Comparison of ENCODE assay signal across 11 mouse cellular contexts in genomic region chr5:32934654-32935053, GRCm38 (mm10).
DNase-seq lines count a peak whose midpoint lies in the region; ATAC-seq and TF ChIP-seq lines count a peak whose summit lies in the region.
"Had no signal": no experiment of that assay in that cellular context is flagged by ENCODE, and none has a peak within 500 bp of the region (broad histone marks: within the 10 kb centered on the region; RNA-seq: fewer than 3 reads in every experiment).

No protein-coding gene starts in this region.

- 56% methylated on average over 2 of the region's 2 CpGs for WGBS in forebrain, embryonic 14.5 days
- 59% methylated on average over 2 of the region's 2 CpGs for WGBS in forebrain, embryonic 10.5 days
- 61% methylated on average over 2 of the region's 2 CpGs for WGBS in lung, adult 2 months
- WGBS in bone marrow, adult 2 months = 70% methylated on average over 2 of the region's 2 CpGs
- 53% methylated on average over 2 of the region's 2 CpGs for WGBS in stomach, postnatal 0 days

- H3K27me3 ChIP-seq in forebrain, embryonic 14.5 days (replicated peaks; ENCODE audit: control insufficient read depth, insufficient read depth, low read length) = no peaks in the 10 kb centered on the region
- no peaks in the 10 kb centered on the region for H3K27me3 ChIP-seq in forebrain, embryonic 10.5 days (ENCODE audit: poor library complexity, severe bottlenecking)
- no peaks in the 10 kb centered on the region for H3K27me3 ChIP-seq in stomach, postnatal 0 days (ENCODE audit: control insufficient read depth, insufficient read depth, low read length)
- H3K27me3 ChIP-seq: hindbrain, embryonic 15.5 days; lung, embryonic 15.5 days had no signal

- H3K9me3 ChIP-seq in forebrain, embryonic 14.5 days (replicated peaks; ENCODE audit: control insufficient read depth, low read length) = no peaks in the 10 kb centered on the region
- H3K9me3 ChIP-seq in forebrain, embryonic 10.5 days = no peaks in the 10 kb centered on the region
- no peaks in the 10 kb centered on the region for H3K9me3 ChIP-seq in stomach, postnatal 0 days (ENCODE audit: control insufficient read depth, low read length)
- H3K9me3 ChIP-seq: hindbrain, embryonic 15.5 days; lung, embryonic 15.5 days had no signal

- no peak overlapping the region for H3K4me3 ChIP-seq in forebrain, embryonic 14.5 days (ENCODE audit: low read depth, low read length)
- H3K4me3 ChIP-seq in forebrain, embryonic 10.5 days = no peak overlapping the region
- H3K4me3 ChIP-seq in lung, adult 2 months (replicated peaks; ENCODE audit: extremely low read depth, low read depth, low read length) = no peak overlapping the region
- H3K4me3 ChIP-seq in bone marrow, adult 2 months (replicated peaks; ENCODE audit: control insufficient read depth, low read depth, low read length) = no peak overlapping the region
- H3K4me3 ChIP-seq in stomach, postnatal 0 days (ENCODE audit: low read depth, low read length) = no peak overlapping the region
- H3K4me3 ChIP-seq: hindbrain, embryonic 15.5 days; lung, embryonic 15.5 days had no signal

- TF ChIP-seq POLR2A in lung, adult 2 months (IDR thresholded peaks at IDR 0.05; ENCODE audit: borderline replicate concordance, extremely low read depth, low read depth, low read length) = no peak
- no peak for TF ChIP-seq POLR2A in bone marrow, adult 2 months (IDR thresholded peaks at IDR 0.05; ENCODE audit: borderline replicate concordance, control insufficient read depth, low read depth, low read length)

- no peak overlapping the region for H3K4me2 ChIP-seq in forebrain, embryonic 14.5 days (ENCODE audit: low read length)
- H3K4me2 ChIP-seq in stomach, postnatal 0 days (replicated peaks; ENCODE audit: low read depth) = no peak overlapping the region
- H3K4me2 ChIP-seq: hindbrain, embryonic 15.5 days; lung, embryonic 15.5 days had no signal

- H3K4me1 ChIP-seq in forebrain, embryonic 14.5 days (ENCODE audit: control insufficient read depth, insufficient read depth, low read length) = no peaks in the 10 kb centered on the region
- no peaks in the 10 kb centered on the region for H3K4me1 ChIP-seq in forebrain, embryonic 10.5 days
- no peaks in the 10 kb centered on the region; the same call in 1 of the 2 replicates for H3K4me1 ChIP-seq in lung, adult 2 months (ENCODE audit: control insufficient read depth, insufficient read depth, low read length)
- H3K4me1 ChIP-seq in bone marrow, adult 2 months (ENCODE audit: control insufficient read depth, insufficient read depth, low read length) = no peaks in the 10 kb centered on the region
- no peaks in the 10 kb centered on the region for H3K4me1 ChIP-seq in stomach, postnatal 0 days (replicated peaks; ENCODE audit: control insufficient read depth, insufficient read depth)
- H3K4me1 ChIP-seq: hindbrain, embryonic 15.5 days; lung, embryonic 15.5 days had no signal

- no peak for ATAC-seq in forebrain, embryonic 14.5 days
- no peak for ATAC-seq in stomach, postnatal 0 days (ENCODE audit: low FRiP score, low TSS enrichment)

- H3K36me3 ChIP-seq in forebrain, embryonic 14.5 days (ENCODE audit: control insufficient read depth, insufficient read depth, low read length) = peaks cover 76% of the 10 kb centered on the region
- H3K36me3 ChIP-seq in forebrain, embryonic 10.5 days (replicated peaks) = peaks cover 82% of the 10 kb centered on the region
- peaks cover 17% of the 10 kb centered on the region for H3K36me3 ChIP-seq in stomach, postnatal 0 days (ENCODE audit: control insufficient read depth, insufficient read depth, low read length)

- no peak overlapping the region for H3K27ac ChIP-seq in forebrain, embryonic 14.5 days (ENCODE audit: low read depth, low read length)
- no peak overlapping the region for H3K27ac ChIP-seq in forebrain, embryonic 10.5 days
- H3K27ac ChIP-seq in bone marrow, adult 2 months (ENCODE audit: control insufficient read depth, insufficient read depth, low read depth, low read length, poor library complexity) = no peak overlapping the region
- no peak overlapping the region for H3K27ac ChIP-seq in stomach, postnatal 0 days (replicated peaks)
- H3K27ac ChIP-seq: hindbrain, embryonic 15.5 days; lung, embryonic 15.5 days had no signal

- H3K9ac ChIP-seq in forebrain, embryonic 14.5 days (ENCODE audit: low read length) = no peak overlapping the region
- H3K9ac ChIP-seq in stomach, postnatal 0 days (ENCODE audit: low read length) = no peak overlapping the region
- H3K9ac ChIP-seq: hindbrain, embryonic 15.5 days; lung, embryonic 15.5 days had no signal

- peak; percentile 28 for DNase-seq in forebrain, embryonic 14.5 days (ENCODE audit: low spot score)
- DNase-seq in forebrain, embryonic 10.5 days (ENCODE audit: extremely low spot score, low spot score) = no peak
- no peak for DNase-seq in lung, adult 2 months
- DNase-seq in lung, postnatal 25 days (ENCODE audit: low spot score) = no peak
- DNase-seq in stomach, postnatal 0 days (ENCODE audit: low spot score) = no peak
- no peak for DNase-seq in right cerebral cortex, postnatal 10 days (ENCODE audit: low spot score in 2 of 2)
- no peak for DNase-seq in c-Kit-positive CD71-positive TER-119-positive erythroid progenitor cells, embryonic 14.5 days (ENCODE audit: low spot score)
- DNase-seq: right cerebral cortex, adult 18-20 months had no signal

- no peak for TF ChIP-seq EP300 in stomach, postnatal 0 days (optimal IDR thresholded peaks at IDR 0.05)

- peak; percentile 26; the same call in 1 of the 2 replicates for TF ChIP-seq CTCF in lung, adult 2 months (IDR thresholded peaks at IDR 0.05; ENCODE audit: insufficient read depth, low read length)
- TF ChIP-seq CTCF in bone marrow, adult 2 months (IDR thresholded peaks at IDR 0.05; ENCODE audit: control insufficient read depth, insufficient read depth, low read length) = peak; percentile 63
- peak; percentile 58 for TF ChIP-seq CTCF in stomach, postnatal 0 days (IDR thresholded peaks at IDR 0.05; ENCODE audit: low read depth)
